Mouse (Mus musculus): ENCODE results near the gene Cdh13. TPM values are rescaled to one million over a fixed set of nuclear protein-coding genes. Genes with fewer than 3 reads are reported as not detected.

Cdh13 gene
- total RNA-seq (2021) = 10 to 100 TPM; 56.4 to 66.1 TPM
- long read RNA-seq, experiment 1, partial matches to known transcripts = 49 of 52 reads
- long read RNA-seq, experiment 1, other reads (novel, unspliced or antisense) = 3 of 52 reads
- long read RNA-seq, experiment 2, partial matches to known transcripts = 46 of 53 reads
- long read RNA-seq, experiment 2, other reads (novel, unspliced or antisense) = 7 of 53 reads

- DNase-seq (ENCODE audit: low spot score in 2 of 2) = peak; percentile 70 to 76
Observed at GRCm38 (mm10) chr8:118283600-118284111, at the start of gene Cdh13. Gene Cdh13 (plus strand): TSS chr8:118283733.

- DNase-seq (ENCODE audit: low spot score in 2 of 2) = no peak
Observed at GRCm38 (mm10) chr8:118235626-118236025, 47.9 kb upstream of the Cdh13 start.

DNA sequence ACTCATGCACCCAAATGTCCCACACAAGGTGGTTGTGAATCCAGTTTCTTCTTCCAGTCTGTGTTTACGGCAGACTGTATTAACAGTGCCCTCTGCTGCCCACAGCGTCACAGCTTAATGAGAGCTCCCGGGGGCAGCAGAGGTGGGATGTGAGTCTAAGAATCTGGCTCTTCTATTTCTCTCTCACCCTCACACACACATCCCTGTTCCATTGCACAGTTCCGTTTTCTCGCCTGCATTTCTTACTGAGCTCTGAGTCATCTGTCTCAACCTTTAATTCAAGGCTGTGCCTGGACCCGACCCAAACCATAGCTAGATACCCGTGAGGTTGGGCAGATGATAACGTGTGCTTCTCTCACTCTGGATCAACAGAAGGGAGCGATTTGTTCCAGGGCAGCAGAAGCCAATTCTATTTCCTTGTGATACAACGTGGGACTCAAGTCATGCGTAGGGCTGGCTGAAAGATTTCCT, 46.3 kb upstream of the Cdh13 start:
- DNase-seq (ENCODE audit: low spot score in 2 of 2) = peak; percentile 20

DNA sequence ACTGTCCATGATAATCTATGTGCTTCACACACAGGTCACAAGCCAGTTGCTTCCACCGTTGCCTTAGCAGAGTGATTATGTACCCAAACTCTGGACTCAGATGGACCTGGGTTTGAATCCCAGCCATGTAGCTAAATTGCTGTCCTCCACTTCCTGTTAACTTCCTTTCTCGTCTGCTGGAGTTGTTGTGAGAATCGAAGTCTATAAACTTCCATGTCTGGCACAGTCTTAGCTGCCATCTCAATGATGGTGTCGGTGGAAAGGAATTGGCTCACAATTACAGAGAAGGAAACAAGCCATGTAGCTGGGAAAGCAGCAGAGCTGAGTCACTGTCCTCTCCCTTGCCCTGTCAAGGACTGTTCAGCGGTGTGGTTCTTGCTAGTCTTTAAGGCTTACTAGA, 45.4 kb upstream of the Cdh13 start:
- no peak for DNase-seq (ENCODE audit: low spot score in 2 of 2)

DNA sequence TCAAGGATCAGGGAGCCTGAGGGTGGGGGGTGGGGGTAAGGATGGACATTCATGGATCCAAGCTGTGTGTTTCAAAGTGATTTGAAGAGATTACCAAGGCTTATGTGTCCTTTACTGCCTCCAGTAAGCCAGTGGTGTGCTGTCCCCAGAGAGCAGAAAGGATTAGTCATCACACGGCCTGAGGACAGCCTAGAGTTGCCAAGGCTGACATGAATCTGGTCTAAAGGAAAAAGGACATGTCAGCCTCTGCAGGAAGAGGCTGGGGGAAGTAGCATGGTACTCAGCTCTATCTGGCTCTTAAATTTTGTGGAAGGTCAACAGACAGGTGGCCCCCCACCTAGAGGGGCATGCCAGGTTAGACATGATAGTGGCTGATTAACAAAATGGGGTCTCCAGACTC, 44.3 kb upstream of the Cdh13 start:
- DNase-seq (ENCODE audit: low spot score in 2 of 2) = no peak

DNA sequence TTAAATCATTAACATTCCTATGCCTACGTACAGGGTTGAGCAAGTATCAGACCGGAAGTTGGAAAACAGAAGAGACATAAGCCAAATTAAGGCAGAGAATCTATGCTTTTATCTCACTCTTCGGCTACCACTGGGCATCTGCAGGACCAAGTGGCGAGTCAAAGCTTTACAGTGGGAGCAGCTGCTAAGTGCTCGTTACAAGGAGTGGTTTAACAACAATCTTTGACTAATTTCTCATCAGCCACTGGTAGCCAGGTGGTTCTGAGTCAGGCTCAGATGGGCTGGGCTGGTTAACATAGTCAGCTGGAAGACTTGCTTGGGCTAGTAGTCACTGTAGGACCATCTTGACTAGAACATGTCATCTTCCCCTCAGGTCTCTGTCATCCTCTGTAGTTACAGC, 34.2 kb upstream of the Cdh13 start:
- DNase-seq (ENCODE audit: low spot score in 2 of 2) = no peak

- no peak for DNase-seq (ENCODE audit: low spot score in 2 of 2)
Observed at GRCm38 (mm10) chr8:118249923-118250322, 33.6 kb upstream of the Cdh13 start.

DNA sequence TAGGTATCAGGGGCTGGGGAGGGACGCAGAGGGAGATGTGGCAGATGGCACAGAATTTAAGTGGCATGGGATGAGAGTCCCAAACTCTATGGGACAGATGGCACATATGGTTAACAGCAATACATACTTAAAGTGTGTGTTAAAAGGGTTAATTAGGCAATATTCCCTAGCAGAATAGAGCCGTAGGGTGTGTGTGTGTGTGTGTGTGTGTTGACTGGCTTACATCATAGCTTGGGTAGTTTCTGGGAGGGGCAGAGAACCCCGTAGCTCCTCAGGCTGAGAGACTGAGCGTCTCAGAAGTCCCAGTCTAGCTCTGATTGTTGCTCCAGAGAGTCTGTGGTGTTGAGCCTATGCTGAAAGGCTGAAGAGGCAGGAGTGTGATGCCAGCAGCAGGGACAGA, 20.4 kb upstream of the Cdh13 start:
- DNase-seq (ENCODE audit: low spot score in 2 of 2) = no peak

DNA sequence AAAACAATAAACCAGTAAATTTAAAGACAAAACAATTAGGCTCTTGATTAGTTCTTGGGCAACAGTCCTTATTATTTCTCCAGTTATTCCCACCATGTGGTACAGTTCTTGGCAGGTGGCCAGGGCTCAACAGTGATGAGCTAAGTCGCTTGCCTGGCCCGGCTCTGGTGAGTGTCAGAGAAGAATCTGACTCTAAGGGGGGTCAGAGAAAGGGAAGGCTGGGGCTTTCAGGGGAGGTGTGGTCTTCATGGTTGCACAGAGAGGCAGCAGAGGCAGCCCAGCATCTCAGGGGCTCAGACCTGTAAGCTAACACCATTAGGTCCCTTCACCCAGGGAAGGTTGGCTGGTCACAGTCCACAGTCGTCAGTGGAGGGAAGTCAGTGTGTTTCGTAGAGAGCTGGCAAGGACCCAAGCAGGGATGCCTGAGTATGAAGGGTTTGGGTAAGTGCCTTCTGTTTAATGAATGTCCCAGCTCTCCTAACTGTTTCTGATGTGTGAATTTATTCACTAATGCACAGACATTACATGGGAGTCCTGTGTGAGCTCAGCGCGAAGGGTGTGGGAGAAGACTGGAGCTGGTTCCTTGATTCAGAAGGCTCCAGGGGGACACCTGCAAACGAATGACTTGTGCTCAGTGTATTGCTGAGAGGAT, 12.7 kb upstream of the Cdh13 start:
- peak in 1 of 2 experiments; percentile 31 for DNase-seq (ENCODE audit: low spot score in 2 of 2)

GRCm38 (mm10) chr8:118272493-118272892, 11.0 kb upstream of the Cdh13 start:
- no peak for DNase-seq (ENCODE audit: low spot score in 2 of 2)

- no peak for DNase-seq (ENCODE audit: low spot score in 2 of 2)
Observed at GRCm38 (mm10) chr8:118274243-118274642, 9.3 kb upstream of the Cdh13 start.

GRCm38 (mm10) chr8:118274688-118275087, 8.8 kb upstream of the Cdh13 start:
- peak; percentile 67 to 73 for DNase-seq (ENCODE audit: low spot score in 2 of 2)

- peak; percentile 33 to 50 for DNase-seq (ENCODE audit: low spot score in 2 of 2)
Observed at GRCm38 (mm10) chr8:118284112-118285029, 838 bp downstream of the Cdh13 start.

DNA sequence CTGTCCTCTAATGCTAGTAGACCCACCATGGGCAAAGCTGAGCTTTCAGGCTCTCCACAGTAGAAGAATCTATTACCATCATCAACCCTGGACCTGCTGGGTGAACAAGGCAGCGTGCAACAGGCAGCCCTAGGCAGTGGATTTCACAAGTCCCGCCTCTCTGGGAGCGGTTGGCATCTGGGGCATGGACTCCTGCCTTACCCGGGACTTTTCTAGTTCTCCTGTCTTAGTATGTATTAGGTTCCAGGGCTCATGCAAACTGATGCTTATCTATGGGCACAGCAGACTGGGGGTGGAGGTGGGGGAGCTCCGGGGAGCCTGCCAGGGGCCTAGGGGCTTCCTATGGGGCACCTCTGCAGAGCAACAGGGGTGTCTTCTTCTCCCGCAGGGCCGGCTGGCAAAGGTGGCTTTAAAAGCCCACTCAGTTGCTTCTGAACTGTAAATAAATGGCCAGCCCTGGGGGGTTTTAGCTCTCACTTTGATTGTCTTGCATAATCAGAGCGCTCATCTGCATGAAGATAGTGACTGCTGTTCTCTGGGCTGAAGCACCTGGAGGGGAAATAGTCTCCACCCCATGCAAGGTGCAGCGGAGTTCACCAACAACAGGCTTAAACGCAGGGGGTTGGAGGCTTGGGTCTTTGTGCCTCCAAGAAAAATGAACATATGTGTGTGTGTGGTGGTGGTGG, 2.2 kb downstream of the Cdh13 start:
- DNase-seq (ENCODE audit: low spot score in 2 of 2) = no peak

GRCm38 (mm10) chr8:118286282-118287180, 3.0 kb downstream of the Cdh13 start:
- DNase-seq (ENCODE audit: low spot score in 2 of 2) = no peak

DNA sequence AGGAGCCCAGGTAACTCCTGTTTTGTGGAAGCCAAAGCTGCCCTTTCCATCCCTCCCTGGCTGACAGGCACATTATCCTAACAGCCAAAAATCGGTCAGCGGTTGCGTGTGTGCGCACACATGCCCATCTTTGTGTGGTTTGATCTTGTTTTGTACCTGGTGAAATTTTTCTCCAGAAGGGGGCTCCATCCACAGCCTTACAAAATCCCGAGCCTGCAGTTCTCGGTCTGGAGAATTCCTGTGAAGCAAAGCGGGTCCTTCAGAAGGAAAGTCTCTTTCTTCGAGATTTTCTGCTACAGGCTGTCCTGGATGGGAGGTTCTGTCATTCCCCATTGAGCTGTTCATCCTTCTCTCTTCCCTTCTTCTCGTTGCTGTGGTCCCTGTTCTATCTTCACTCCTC, 4.0 kb downstream of the Cdh13 start:
- peak in 1 of 2 experiments; percentile 64 for DNase-seq (ENCODE audit: low spot score in 2 of 2)

DNA sequence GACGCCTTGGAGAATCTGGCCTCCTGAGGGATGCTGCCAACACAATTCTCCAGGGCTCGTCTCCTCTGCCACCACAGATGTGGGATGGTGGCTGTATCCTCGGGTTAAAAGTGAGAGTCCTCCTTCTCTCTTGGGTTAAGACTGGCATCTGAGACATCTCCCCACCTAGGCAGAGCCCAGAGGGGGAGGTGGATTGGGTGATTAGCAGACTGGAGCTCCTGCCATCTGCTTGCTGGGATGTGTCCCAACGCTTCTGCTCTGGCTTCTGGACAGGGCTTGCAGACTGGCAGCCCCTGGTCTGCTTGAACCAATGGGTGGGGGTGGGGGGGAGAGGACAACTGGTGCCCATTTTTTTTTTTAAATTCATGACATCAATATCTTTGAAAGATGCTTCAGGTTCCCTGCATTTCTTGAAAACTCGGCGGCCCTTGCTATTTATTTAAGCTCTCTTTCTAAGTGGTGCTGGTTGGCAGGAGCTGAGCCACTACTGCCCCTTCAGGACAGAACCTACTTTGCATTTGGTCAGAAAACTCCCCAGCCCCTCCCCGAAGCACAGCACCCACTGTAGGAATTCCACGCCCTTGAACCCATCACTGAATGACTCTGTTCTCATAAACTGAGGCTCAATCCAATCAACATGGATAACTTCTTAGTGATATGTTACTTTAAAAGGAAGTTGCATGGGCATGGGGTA, 4.9 kb downstream of the Cdh13 start:
- no peak for DNase-seq (ENCODE audit: low spot score in 2 of 2)

GRCm38 (mm10) chr8:118289091-118289490, 5.6 kb downstream of the Cdh13 start:
- DNase-seq (ENCODE audit: low spot score in 2 of 2) = no peak

- DNase-seq (ENCODE audit: low spot score in 2 of 2) = no peak
Observed at GRCm38 (mm10) chr8:118289525-118289924, 6.0 kb downstream of the Cdh13 start.

Data from layer of hippocampus, postnatal 14 days (tissue).